Mouse (Mus musculus) lung, adult 2 months (tissue): ENCODE measurements at regions not wholly inside any gene's neighbourhood (a gene's known extent, or its start where the extent isn't known, plus 50 kb on each side); places are given as distances from the start of the nearest gene placed in this dataset.

Source experiments
- DNase-seq: peaks from one replicate; pipeline ENCODE4 v3.0.0; 2022
- H3K4me1 ChIP-seq: fragments of 200-500 bp; 2 replicates; pipeline ENCODE4 v1.6.1; 2011; ENCODE audit warnings: low read length; ENCODE audit not compliant: control insufficient read depth, insufficient read depth
- H3K4me3 ChIP-seq: fragments of 200-500 bp; replicated peaks from 2 replicates; pipeline ENCODE3; 2011; ENCODE audit warnings: low read depth, mild to moderate bottlenecking, control low read depth, low read length; ENCODE audit errors: extremely low read depth
- CTCF ChIP-seq: fragments of 200-500 bp; IDR thresholded peaks from 2 replicates; pipeline ENCODE4 v1.5.1; 2011; ENCODE audit warnings: mild to moderate bottlenecking, low read length, control low read depth; ENCODE audit not compliant: insufficient read depth
- POLR2A ChIP-seq: fragments of 200-500 bp; IDR thresholded peaks from 2 replicates; pipeline ENCODE4 v1.6.1; 2011; ENCODE audit warnings: low read depth, mild to moderate bottlenecking, control low read depth, low read length, borderline replicate concordance; ENCODE audit errors: extremely low read depth
- WGBS: fragments of 180-500 bp; shearing (Covaris S2); methylation state at CpG from one replicate; pipeline ENCODE4 v1.1.7; 2018; 5-methylcytosine and 5-hydroxymethylcytosine counted together

- Histone ChIP-seq H3K4me1 (no peaks in the 10 kb centered on the region), H3K4me3 (no peak overlapping the region)
- 35% methylated on average over 1 of the region's 1 CpGs for WGBS
- TF ChIP-seq CTCF (no peak), POLR2A (no peak)
- no peak for DNase-seq
These were observed 65.8 kb downstream of the Smim10l1 start for GRCm38 (mm10) chr6:133170548-133170947.

- WGBS, result 52% methylated on average over 2 of the region's 2 CpGs
- no peak for TF ChIP-seq CTCF
- TF ChIP-seq POLR2A, result no peak
These were observed 66.6 kb downstream of the Smim10l1 start for GRCm38 (mm10) chr6:133171286-133171685.

GRCm38 (mm10) chr6:133206173-133206572, 85.8 kb upstream of the 5530400C23Rik start:
- WGBS, result 6% methylated on average over 3 of the region's 3 CpGs
- peak; percentile 24 for DNase-seq
- TF ChIP-seq CTCF (peak; percentile 58), POLR2A (no peak)
- Histone ChIP-seq H3K4me1 (no peaks in the 10 kb centered on the region), H3K4me3 (no peak overlapping the region)

More at GRCm38 (mm10) chr6:133171286-133171685, 66.6 kb downstream of the Smim10l1 start:
- DNase-seq, result no peak
- no peak overlapping the region for H3K4me3 ChIP-seq
- no peaks in the 10 kb centered on the region for H3K4me1 ChIP-seq
